Mouse (Mus musculus): Measurements from ENCODE around the gene 2010300C02Rik.
A peak's percentile ranks its signal among the peaks of the same experiment; 100 is the strongest.

Gene 2010300C02Rik

DNA sequence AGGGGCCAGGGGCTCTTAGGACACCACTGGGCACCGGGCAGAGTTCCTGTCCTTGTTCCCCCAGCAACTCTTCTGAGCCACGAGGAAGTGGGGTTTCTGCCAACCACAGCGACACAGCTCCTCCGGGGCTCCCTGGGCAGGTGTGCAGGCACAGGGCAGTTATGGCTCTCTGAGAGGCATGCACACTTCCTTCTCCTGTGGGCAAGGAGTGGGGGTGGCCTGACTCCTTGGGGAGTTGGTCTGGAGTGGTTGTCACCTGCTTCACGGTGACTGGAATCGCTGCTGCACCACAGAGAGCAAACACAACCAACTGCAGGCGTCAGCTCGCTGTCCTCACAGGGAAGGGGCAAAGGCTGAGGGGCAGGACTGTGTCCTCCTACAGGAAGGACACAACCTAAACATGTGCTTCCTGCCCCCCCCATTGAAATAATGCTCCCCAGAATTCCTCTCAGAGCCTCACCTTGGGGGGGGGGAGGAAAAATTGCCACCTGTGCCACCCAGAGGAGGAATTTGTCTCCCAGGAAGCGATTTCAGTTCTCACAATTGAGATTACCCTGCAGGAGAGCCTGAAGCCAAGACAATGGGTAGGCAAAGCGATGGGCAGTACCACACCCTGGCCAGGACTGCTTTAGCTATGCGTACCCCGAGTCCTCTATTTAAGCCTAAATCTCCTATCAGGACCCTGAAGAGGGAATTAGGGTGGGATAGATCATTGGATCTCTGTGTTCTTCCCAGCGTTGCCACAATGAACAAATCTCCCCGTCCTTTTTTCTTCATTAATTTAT is 54.2 kb downstream of the 2010300C02Rik start:
- peak; percentile 10 for DNase-seq

DNA sequence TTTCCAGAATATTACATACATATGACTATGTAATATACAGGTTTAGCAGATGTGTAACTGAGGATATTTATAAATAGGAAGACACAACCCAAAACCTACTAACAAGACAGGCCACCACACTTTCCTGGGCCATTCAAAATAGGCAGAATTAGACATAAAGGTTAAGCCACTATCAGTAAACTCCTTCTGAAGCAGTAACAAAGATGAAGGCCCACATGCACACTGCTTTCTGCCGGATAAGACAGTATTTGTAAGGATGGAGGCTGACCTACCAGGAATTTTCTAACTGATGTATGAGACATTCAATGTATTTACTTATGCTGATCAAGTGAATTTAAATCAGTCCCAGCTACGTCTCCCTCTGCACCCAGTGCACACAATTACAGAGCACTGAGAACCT is 55.4 kb downstream of the 2010300C02Rik start:
- no peak for DNase-seq

DNA sequence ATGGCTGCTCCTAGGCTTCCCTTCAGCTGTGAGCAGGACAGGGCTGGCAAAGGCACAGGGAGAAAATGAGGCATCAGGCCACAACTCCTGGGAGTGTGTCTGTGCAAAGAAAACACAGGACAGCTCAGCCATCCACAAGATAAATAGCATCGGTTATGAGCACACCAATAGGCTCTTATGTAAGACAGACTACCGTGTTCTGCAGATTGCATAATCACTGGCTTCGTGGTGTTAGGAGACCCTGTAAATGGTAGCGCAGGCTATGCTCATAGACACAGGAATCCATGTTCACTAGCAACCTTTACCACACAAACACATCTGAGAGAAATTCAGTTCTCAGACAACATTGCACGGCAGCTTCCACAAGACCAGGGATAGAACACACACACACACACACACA is 56.3 kb downstream of the 2010300C02Rik start:
- DNase-seq, result no peak

DNA sequence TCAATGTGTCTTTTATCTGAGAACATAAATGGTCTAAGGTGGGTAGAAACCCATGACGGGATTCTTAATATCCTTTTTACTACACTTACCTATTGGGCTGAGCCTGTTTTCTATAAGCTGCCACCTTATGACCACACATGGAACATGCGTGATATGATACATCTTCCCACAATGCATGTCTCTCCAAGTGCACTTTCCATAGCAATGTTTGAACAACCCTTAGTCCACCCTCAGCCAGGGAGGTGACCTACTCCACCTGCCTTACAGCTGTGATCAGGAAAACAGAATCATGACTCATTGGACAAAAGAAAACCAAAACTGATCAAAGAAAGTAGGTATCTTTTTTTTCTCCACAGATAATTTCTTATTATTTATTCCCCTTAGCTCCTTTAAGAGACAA is 63.9 kb downstream of the 2010300C02Rik start:
- DNase-seq, result no peak

DNA sequence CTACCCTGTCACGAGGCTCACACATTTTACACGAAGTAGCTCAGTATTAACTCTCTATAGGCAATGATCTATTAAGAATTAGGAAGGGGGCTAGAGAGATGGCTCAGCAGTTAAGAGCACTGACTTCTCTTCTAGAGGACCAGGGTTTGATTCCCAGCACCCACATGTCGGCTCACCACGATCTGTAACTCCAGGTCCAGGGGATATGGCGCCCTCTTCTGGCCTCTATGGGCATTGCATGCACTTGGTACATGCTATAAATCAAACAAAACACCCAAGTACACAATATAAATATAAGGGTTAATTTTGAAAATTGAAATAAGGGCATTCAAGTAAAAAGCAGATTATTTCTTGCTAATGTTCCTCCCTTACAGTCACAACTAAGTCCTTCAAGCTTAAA is 65.9 kb downstream of the 2010300C02Rik start:
- DNase-seq, result no peak

DNA sequence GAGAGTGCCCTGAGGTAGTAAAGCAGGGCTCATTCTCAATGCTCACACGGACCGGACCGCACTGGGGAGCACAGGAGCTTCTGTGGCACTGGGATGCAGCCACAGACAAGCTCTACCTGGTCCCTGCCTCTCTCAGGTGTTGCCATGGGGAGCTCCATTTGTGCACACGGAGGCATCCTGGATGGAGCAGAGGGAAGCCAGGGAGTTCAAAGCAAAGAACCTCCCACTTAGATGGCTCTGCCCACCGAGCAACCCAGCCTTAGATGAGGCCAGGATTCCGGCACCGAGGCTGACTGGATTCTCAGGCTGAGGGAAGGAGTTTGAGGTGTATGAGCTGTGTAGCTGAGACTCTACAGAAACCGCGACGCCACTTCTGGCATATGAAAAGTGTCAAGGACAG is 72.8 kb downstream of the 2010300C02Rik start:
- DNase-seq, result no peak

DNA sequence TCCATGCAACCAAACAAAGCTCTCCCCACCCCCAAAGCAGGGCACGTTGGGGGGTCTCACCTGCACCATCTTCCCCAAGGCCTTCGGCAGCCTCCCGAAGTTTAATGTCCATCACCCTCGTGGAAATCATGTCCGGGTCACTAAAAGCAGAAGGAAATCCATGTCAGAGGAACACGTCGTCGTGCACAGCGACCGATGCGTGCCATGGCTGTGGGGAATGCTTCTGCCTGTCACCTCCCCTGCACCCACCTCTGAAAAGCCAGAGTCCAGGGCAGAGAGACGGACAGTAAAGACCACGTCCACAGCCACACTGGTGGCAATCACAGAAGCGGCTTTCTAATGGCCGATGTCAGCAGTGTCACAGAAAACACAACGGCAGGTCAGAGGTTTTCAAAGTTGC is 75.4 kb downstream of the 2010300C02Rik start:
- DNase-seq, result no peak

DNA sequence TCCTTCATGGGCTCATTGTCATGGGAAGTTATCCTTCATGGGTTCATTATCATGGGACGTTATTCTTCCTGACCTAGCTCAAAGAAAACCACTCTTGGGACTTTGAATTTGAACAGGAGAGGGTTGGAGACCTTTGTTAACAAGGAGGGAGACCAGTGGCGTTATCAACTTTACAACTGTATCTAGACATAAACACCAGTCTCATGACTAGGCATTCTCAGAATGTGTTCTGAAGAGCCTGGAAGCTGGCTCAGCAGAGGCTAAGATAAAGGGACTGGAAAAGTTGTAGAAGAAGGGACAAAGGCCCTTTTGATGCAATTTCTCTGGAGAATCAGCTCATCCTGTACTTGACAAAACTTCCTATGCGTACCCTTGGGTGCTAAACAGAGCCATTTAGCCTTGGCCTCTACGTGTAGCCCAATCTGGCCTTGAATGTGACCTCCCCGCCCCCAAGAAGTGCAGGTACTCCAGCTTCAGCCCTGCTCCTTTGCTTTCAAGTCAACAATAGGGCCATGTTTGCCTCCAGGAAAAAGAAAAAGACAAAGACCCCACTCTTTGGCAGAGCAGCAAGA is 76.0 kb downstream of the 2010300C02Rik start:
- DNase-seq, result no peak

DNA sequence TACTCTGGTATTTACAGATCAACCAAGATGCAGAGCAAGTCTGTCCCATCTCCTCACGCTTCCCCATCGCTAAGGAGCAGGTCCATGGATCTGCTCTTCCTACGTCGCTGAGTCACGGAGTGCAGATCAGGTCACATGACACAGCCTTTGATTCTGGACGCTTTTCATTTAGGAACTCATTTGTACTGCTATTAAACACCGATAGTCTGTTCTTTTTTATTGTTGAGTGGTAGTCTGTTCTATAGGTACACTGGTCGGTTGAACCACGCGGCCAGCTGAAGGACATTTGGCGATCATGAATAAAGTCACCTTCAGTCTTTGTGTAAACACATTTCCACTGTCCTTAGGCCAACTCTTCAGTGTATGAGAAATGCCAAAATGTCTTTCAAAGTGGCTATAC is 78.5 kb downstream of the 2010300C02Rik start:
- no peak for DNase-seq

DNA sequence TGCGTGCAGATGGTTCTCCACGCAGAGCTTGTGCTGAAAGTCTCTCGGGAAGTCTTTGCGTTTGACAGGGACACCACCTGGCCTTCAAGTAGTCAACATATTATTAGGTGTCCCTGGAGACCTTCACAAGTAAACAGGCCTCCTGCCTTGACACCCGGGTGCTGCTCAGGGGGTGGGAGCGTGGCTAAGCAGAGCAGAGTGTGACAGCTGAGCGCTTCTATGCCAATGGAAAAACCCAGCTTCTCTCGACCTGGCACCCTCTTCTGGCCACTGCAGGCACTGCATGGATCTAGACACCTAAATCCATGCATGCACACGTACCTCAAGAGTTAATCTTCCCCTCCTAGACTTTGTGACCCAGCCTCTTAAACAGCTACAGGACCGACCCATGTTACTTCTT is 80.8 kb downstream of the 2010300C02Rik start:
- DNase-seq, result peak; percentile 88

DNA sequence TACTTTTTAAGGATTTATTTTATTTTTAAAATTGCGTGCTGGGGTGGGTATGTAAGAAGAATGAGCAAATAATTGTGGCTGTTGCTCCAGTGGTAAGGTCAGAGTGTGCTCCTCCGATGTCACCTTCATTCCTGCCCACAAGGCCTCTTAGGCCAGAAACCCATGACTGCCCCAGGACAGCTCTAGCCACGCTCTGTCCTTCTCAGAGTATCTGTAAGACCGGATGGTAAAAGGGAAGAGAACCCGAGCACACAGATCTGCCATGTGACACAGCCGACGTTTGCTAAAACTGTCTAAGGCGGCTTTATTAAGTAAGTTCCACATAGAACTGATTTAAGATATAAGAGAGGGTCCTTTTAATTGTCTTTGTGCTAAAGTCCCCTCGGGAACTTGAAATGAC is 81.3 kb downstream of the 2010300C02Rik start:
- no peak for DNase-seq

DNA sequence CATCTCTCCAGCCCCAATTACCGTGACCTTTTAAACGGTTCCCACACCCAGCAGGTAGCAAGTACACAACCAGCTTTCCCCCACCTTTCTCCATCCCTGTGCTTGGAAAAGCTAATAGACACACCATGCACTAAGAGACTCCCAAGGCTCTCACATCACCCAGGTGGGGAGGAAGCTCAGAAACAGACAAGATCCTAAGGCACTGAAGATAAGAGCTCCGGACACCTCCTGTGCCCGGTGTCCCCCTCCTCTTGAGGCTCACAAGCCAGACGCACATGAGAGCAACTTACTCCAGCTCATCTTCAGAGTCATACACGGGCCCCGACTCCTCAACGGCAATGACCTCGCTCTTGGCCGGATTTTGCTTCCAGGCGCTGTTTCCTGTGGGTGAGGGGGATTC is 82.3 kb downstream of the 2010300C02Rik start:
- no peak for DNase-seq

DNA sequence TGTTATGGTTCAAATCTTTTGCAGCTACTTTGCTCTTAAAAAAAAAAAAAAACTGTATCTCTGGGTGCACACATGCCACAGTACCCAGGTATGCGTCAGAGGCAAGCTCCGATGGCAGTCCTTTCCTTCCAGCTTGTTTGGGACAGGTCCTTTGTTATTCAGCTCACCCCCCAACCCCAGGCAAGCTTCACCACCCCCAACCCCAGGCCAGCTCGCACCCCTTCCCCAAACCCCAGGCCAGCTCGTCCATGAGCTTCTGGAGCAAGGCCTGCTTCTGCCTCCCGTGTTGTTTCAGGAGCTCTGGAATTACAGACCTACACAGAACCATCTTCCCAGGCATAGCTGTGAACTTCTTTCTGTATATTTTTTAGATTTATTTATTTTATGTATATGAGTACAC is 83.1 kb downstream of the 2010300C02Rik start:
- no peak for DNase-seq

DNA sequence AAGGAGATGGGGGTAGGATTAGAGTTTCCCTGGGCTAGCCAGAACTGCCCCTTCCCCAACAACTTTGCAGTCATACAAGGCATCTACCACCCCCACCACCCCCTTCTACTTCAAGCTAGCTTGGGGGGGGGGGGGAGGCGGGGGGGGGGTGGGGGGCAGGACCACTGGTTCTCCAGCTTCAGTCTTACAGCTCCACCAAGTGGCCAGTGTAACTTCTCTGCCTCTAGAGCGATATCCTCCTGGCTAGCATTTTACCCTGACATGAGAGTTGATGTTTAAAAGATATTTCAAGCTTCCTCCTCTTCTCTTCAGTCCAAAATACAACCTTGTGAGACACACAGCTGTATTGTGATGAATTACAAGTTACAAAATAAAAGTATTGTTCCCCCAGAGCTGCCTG is 83.7 kb downstream of the 2010300C02Rik start:
- peak; percentile 74 for DNase-seq

DNA sequence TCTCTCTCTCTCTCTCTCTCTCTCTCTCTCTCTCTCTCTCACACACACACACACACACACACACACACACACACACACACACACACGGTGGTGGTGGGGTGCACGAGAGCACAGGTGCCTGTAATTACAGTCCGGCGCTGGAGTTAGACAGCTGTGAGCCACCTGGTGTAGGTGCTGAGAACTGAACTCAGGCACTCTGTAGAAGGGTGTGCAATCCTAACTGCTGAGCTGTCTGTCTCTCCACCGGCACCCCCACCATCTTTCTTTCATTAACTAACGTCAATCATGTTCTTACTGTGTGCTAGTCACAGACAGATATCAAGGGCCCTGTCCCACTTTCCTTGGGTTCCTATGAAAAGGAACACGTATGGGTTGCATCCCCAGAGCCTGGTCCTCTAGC is 84.2 kb downstream of the 2010300C02Rik start:
- no peak for DNase-seq

DNA sequence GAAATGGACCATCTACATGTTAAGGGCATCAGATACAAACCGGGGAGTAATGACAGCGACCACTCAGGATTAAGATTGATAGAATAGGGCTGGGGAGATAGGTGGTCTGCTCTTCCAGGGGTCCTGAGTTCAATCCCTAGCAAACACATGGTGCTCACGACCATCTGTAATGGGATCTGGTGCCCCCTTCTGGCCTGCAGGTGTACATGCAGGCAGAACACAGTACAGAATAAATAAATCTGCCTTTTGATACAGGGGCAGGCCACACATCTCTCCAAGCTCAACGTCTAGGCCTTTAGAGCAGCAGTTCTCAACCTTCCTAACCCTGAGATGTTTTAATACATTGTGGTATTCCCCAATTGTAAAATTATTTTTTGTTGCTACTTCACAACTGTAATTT is 85.2 kb downstream of the 2010300C02Rik start:
- DNase-seq, result peak; percentile 67

DNA sequence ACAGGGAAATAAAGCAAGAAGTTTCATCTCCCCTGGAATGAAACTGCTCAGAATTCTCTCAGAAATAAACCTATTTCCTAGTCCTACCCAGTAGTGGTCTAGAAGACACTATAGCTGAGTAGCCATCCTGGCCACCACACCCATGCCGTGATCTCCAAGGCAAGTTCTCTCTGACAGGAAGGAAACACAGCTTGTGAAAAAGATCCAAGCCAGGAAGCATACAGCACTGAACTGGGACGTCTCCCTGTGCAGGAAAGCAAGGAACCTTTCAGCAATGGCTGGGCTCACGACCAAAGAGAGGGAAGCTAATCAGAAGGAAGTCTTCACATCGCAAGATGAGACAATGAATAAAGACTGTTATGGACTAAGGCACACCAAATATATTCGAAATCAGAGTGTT is 86.4 kb downstream of the 2010300C02Rik start:
- no peak for DNase-seq

DNA sequence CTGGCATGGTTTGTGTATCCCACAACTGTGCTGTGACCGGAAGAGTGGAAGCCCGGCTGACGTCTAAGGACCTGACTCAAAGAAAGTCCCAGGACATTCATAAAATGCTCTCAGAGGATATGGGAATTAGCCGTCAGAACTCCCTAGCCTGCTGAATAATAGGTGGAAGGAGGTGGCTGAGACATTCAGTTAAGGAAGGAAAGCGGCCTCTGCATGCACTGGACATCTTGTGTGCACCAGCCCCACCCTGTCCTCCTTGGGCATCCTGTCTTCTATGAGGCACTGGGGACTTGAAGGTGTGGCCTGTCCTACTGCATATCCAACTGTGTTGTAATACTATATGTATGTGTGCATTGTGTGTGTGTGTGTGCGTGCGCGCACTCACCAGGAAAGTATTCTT is 87.5 kb downstream of the 2010300C02Rik start:
- DNase-seq, result no peak

DNA sequence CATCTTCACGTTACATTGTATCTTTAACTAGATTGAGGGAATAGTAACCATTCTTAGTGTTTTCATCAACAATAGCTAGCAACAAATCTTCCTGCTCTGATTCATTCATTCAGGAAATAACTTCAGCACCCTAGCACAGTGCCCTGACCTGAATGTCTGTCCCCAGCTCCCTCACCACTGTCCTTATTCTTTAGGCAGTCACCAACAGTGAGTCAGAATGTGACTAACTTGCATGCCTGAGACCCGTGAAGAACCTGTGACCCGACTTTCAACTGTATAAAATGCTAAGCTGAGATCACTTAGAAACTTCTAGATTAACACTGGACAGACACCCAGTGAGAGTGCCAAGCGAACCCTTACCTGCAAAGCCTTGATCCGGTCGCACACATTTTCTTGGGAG is 88.4 kb downstream of the 2010300C02Rik start:
- DNase-seq, result no peak

DNA sequence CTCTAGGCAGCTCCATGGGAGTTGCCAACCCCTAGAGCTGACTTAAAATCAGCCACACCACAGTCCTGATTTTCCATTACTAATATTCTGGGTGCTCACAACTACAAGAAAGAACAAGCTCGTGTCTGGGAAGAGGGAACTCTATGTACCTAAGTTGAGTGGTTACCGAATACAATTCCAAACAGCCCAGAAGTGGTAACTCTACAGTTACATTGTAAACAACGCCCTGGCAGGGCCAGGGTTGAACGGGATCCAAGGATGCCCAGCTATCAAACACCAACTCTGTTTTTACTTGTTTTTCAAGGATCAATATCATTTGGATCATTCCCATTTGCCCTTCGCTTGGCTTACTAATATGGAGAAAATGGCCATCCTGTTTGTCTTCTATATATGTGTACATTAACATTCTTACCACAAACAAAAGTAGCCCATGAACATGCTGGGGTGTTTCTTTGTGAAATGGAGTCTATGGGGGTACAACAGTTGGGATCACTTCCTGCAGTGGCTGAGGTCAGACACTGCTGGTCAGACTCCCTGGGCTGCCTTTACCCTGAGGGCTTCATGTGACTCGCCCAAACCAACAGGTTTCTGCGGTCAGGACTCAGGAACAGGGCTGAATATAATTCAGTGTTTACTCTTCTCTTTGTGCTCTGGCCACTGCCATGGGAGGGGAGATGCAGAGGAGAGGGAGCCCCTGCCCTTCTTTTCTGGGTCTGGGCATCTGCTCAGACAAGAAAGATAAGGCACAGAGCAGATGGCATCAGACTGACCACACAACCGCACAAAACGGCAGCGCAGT is 89.3 kb downstream of the 2010300C02Rik start:
- no peak for DNase-seq

DNA sequence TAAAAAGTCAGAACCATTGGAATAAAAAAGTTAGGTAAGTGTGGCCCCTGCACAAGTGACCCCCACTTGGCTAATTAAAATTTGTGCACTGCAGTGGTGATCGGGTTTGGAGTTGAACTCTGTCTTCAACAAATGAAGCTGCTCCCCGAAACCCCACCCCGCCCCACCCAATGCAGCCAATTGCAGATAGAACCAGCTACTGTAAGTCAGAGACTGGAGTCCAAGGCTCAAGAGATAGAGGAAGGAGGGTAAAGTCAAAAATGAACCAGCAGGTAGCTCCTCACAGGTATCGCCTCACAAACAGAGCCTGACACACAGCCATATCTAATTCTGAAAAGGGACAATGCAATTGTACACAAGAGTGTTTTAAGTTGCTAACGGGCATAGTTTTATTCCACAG is 90.0 kb downstream of the 2010300C02Rik start:
- DNase-seq, result no peak

DNA sequence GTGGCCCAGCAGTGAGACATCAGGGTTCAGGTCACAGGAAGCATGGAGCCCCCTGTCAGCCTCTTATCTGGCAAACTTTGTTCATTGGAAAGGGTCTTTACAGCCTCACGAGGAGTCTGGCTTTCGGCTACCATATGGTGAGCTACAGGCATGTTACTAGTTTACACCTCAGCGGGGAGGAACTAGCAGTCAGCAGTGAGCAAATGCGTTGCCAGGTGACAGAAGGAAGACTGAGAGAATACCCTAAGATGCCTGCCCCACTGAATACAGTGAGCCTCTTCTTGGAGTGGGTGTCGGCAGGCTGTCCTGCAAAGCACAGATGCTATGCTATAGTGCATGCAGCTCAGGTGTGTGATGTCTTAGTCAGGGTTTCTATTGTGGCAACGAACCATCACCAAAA is 91.1 kb downstream of the 2010300C02Rik start:
- no peak for DNase-seq

DNA sequence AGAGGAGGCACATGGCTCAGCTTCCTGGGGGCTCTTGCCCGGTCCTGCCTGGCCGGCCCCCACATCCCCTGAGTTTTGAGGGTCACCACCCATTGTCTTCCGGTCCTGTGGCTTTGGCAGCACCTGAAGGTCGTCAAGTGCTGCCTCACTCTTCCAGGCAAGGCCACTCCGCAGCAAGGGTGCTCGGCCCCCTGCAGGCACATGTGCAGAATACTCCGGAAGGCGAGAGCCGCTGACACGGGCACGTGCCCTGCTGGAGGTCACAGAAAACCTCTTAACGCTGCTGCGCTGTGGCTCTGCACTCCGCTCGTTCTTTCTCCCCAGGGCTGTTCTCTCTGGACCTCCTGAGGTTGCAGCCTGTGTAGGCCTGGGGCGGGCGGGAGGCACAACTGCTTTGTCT is 95.7 kb downstream of the 2010300C02Rik start:
- no peak for DNase-seq

DNA sequence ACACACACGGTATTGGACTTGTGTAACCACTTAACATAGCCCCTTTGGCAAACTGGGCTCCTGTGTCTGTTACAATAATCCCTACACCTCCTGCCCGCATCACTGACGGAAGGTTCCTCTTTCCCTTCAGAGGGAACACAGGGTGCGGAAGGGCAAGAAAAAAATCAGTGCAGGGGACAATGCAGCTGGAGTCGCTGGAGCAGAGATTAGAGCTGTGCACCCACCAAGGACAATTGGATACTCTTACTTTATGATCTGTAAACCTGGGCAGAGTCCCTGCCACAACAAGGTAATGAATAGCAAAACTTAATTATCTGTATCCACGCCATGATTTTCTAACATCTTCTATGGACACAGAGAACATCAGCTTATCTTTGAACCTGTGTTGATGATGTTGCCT is 97.8 kb downstream of the 2010300C02Rik start:
- DNase-seq, result no peak

Measured in kidney, postnatal 10 days (tissue).